Mouse (Mus musculus): Measurements from ENCODE around the gene Slc4a1. TPM values are rescaled to one million over a fixed set of nuclear protein-coding genes. Genes with fewer than 3 reads are reported as not detected.

Gene Slc4a1
- polyA plus RNA-seq, 2 experiments, result 570 to 606 TPM

- Histone ChIP-seq H3K27me3 (ENCODE audit: control insufficient read depth, insufficient read depth, low read length) (no peaks in the 10 kb centered on the region; the same call in 1 of the 2 replicates), H3K36me3 (replicated peaks; ENCODE audit: control insufficient read depth, insufficient read depth, low read depth) (peaks cover 25% of the 10 kb centered on the region), H3K4me2 (ENCODE audit: low read depth) (peak overlapping the region; percentile 98), H3K9ac (replicated peaks) (peak overlapping the region; percentile 100), H3K27ac (peak overlapping the region; percentile 86), H3K9me3 (ENCODE audit: control insufficient read depth, low read length) (no peaks in the 10 kb centered on the region), H3K4me1 (replicated peaks; ENCODE audit: control insufficient read depth in 2 of 2, insufficient read depth in 2 of 2, low read length in 1 of 2) (peaks cover 8 to 20% of the 10 kb centered on the region in 2 experiments), H3K4me3 (ENCODE audit: insufficient read depth in 1 of 2, low read depth in 2 of 2, low read length in 2 of 2) (peak overlapping the region; percentile 95 to 99)
- under 1% methylated on average over 68 of the region's 77 CpGs for WGBS (ENCODE audit: insufficient replicate concordance)
- peak in 2 of 3 experiments; percentile 54 to 60 for DNase-seq (ENCODE audit: low read depth in 3 of 3, low spot score in 3 of 3)
- TF ChIP-seq CTCF (IDR thresholded peaks at IDR 0.05; ENCODE audit: low read depth), result no peak
- TF ChIP-seq EP300 (IDR thresholded peaks at IDR 0.05; ENCODE audit: low read depth), result no peak
- peak; percentile 48 for ATAC-seq (ENCODE audit: insufficient read depth)
These were observed 48.0 kb downstream of the Slc4a1 start for GRCm38 (mm10) chr11:102317901-102318575.

GRCm38 (mm10) chr11:102317298-102317900 lies 48.6 kb downstream of the Slc4a1 start:
- Histone ChIP-seq H3K27me3 (ENCODE audit: control insufficient read depth, insufficient read depth, low read length) (no peaks in the 10 kb centered on the region; the same call in 1 of the 2 replicates), H3K4me3 (ENCODE audit: insufficient read depth in 1 of 2, low read depth in 2 of 2, low read length in 2 of 2) (peak overlapping the region; percentile 95 to 99), H3K4me2 (ENCODE audit: low read depth) (peak overlapping the region; percentile 98), H3K27ac (peak overlapping the region; percentile 86), H3K9me3 (ENCODE audit: control insufficient read depth, low read length) (no peaks in the 10 kb centered on the region), H3K9ac (replicated peaks) (peak overlapping the region; percentile 100), H3K36me3 (replicated peaks; ENCODE audit: control insufficient read depth, insufficient read depth, low read depth) (peaks cover 31% of the 10 kb centered on the region), H3K4me1 (replicated peaks; ENCODE audit: control insufficient read depth in 2 of 2, insufficient read depth in 2 of 2, low read length in 1 of 2) (peaks cover 8 to 20% of the 10 kb centered on the region in 2 experiments)
- TF ChIP-seq EP300 (IDR thresholded peaks at IDR 0.05; ENCODE audit: low read depth), result no peak
- TF ChIP-seq CTCF (IDR thresholded peaks at IDR 0.05; ENCODE audit: low read depth), result no peak
- ATAC-seq (ENCODE audit: insufficient read depth) (peak; percentile 33), DNase-seq (ENCODE audit: low read depth in 3 of 3, low spot score in 3 of 3) (peak in 1 of 3 experiments; percentile 44)
- WGBS (ENCODE audit: insufficient replicate concordance), result under 1% methylated on average over 77 of the region's 87 CpGs

- H3K9me3 ChIP-seq (ENCODE audit: control insufficient read depth, low read length), result no peaks in the 10 kb centered on the region
- H3K27me3 ChIP-seq (ENCODE audit: control insufficient read depth, insufficient read depth, low read length), result no peaks in the 10 kb centered on the region
- peak overlapping the region; percentile 95 to 99 for H3K4me3 ChIP-seq (ENCODE audit: insufficient read depth in 1 of 2, low read depth in 2 of 2, low read length in 2 of 2)
- H3K4me2 ChIP-seq (ENCODE audit: low read depth), result peak overlapping the region; percentile 98
- DNase-seq (ENCODE audit: low read depth in 3 of 3, low spot score in 3 of 3), result peak; percentile 83 to 91 (median 88)
- peak overlapping the region; percentile 86 for H3K27ac ChIP-seq
- ATAC-seq (ENCODE audit: insufficient read depth), result peak; percentile 71
- H3K4me1 ChIP-seq (replicated peaks; ENCODE audit: control insufficient read depth in 2 of 2, insufficient read depth in 2 of 2, low read length in 1 of 2), result peaks cover 8 to 20% of the 10 kb centered on the region in 2 experiments
- peaks cover 32% of the 10 kb centered on the region for H3K36me3 ChIP-seq (replicated peaks; ENCODE audit: control insufficient read depth, insufficient read depth, low read depth)
- peak; percentile 29 for TF ChIP-seq CTCF (IDR thresholded peaks at IDR 0.05; ENCODE audit: low read depth)
- no peak; the same call in 1 of the 2 replicates for TF ChIP-seq EP300 (IDR thresholded peaks at IDR 0.05; ENCODE audit: low read depth)
- WGBS (ENCODE audit: insufficient replicate concordance), result under 1% methylated on average over 67 of the region's 80 CpGs
- peak overlapping the region; percentile 100 for H3K9ac ChIP-seq (replicated peaks)
These were observed 49.3 kb downstream of the Slc4a1 start for GRCm38 (mm10) chr11:102316572-102317297.

- Histone ChIP-seq H3K27me3 (ENCODE audit: control insufficient read depth, insufficient read depth, low read length) (no peaks in the 10 kb centered on the region), H3K9ac (replicated peaks) (peak overlapping the region; percentile 100), H3K27ac (peak overlapping the region; percentile 63), H3K4me3 (ENCODE audit: insufficient read depth in 1 of 2, low read depth in 2 of 2, low read length in 2 of 2) (peak overlapping the region; percentile 68 to 99), H3K4me2 (ENCODE audit: low read depth) (peak overlapping the region; percentile 98), H3K9me3 (ENCODE audit: control insufficient read depth, low read length) (no peaks in the 10 kb centered on the region), H3K4me1 (replicated peaks; ENCODE audit: control insufficient read depth in 2 of 2, insufficient read depth in 2 of 2, low read length in 1 of 2) (peaks cover 8 to 20% of the 10 kb centered on the region in 2 experiments), H3K36me3 (replicated peaks; ENCODE audit: control insufficient read depth, insufficient read depth, low read depth) (peaks cover 32% of the 10 kb centered on the region)
- ATAC-seq (ENCODE audit: insufficient read depth), result no peak
- TF ChIP-seq EP300 (IDR thresholded peaks at IDR 0.05; ENCODE audit: low read depth) (no peak), CTCF (IDR thresholded peaks at IDR 0.05; ENCODE audit: low read depth) (no peak)
- no peak for DNase-seq (ENCODE audit: low read depth in 3 of 3, low spot score in 3 of 3)
- 8% methylated on average over 14 of the region's 14 CpGs for WGBS (ENCODE audit: insufficient replicate concordance)
These were observed 50.1 kb downstream of the Slc4a1 start for GRCm38 (mm10) chr11:102315690-102316571.
